Mouse (Mus musculus) forebrain, embryonic 15.5 days (tissue): ENCODE measurements around the gene Ttc6. TPM values are rescaled to one million over a fixed set of nuclear protein-coding genes. Genes with fewer than 3 reads are reported as not detected.

ENCODE experiments used
- ATAC-seq: fragments of 200-750 bp; cut with Nextera tagmentation; replicated peaks from 2 replicates; pipeline ENCODE4 v1.8.0; 2017; ENCODE audit warnings: mild to moderate bottlenecking, moderate TSS enrichment, moderate library complexity
- H3K27ac ChIP-seq: fragments of 300-500 bp; sonication (generic); replicated peaks from 2 replicates; pipeline ENCODE4 v1.5.1; 2015; ENCODE audit warnings: mild to moderate bottlenecking, inconsistent platforms
- H3K27me3 ChIP-seq: fragments of 300-500 bp; sonication (generic); 2 replicates; pipeline ENCODE4 v1.6.1; 2015; ENCODE audit warnings: inconsistent platforms
- H3K36me3 ChIP-seq: fragments of 300-500 bp; sonication (generic); 2 replicates; pipeline ENCODE4 v1.6.1; 2015; ENCODE audit warnings: mild to moderate bottlenecking, inconsistent platforms
- H3K4me1 ChIP-seq: fragments of 300-500 bp; sonication (generic); 2 replicates; pipeline ENCODE4 v1.6.1; 2015; ENCODE audit warnings: inconsistent platforms
- H3K4me2 ChIP-seq: fragments of 300-500 bp; sonication (generic); replicated peaks from 2 replicates; pipeline ENCODE4 v1.6.1; 2015; ENCODE audit warnings: mild to moderate bottlenecking, inconsistent platforms
- H3K4me3 ChIP-seq: fragments of 300-500 bp; sonication (generic); 2 replicates; pipeline ENCODE4 v1.5.1; 2015; ENCODE audit warnings: mild to moderate bottlenecking, inconsistent platforms
- H3K9ac ChIP-seq: fragments of 300-500 bp; sonication (generic); replicated peaks from 2 replicates; pipeline ENCODE4 v1.6.1; 2015; ENCODE audit warnings: mild to moderate bottlenecking, inconsistent platforms
- H3K9me3 ChIP-seq: fragments of 300-500 bp; sonication (generic); 2 replicates; pipeline ENCODE4 v1.6.1; 2016; ENCODE audit warnings: inconsistent platforms
- WGBS: fragments of 180-500 bp; shearing (Covaris S2); methylation state at CpG from one replicate; pipeline ENCODE4 v1.1.7; 2015; ENCODE audit warnings: mixed read lengths; 5-methylcytosine and 5-hydroxymethylcytosine counted together
- polyA plus RNA-seq: library from polyadenylated mRNA; unstranded; fragments of >200 nt; fragmentation: Nextera tagmentation; extraction: Ambion mirVana; gene quantifications from 2 replicates; pipeline ENCODE4 v1.2.1, GENCODE M21; 2015

Gene Ttc6
- polyA plus RNA-seq, 1 experiment from 2014 or later = 0.11 TPM

DNA sequence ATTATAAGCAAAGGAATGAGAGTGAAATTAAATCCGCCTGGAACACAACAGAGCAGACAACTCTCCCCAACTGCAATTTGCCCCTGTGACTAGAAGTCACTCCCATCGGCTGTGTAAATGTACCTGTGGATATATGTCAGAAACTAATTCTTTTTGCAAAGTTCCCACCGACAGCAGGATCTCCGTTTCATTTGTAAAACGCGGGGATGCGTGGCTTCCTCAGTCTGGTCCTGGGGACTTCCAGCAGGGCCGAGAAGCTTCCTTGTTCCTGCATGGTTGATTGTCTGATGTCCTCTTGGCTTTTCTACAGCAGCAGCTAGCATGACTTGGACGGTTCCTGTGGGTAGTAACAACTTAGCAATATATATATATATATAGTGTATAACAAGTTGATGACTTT, 16.0 kb upstream of the Ttc6 start:
- 2% methylated on average over 9 of the region's 9 CpGs for WGBS
- H3K27me3 ChIP-seq = peaks cover 98% of the 10 kb centered on the region
- no peak overlapping the region for H3K4me2 ChIP-seq
- H3K4me3 ChIP-seq = no peak overlapping the region
- H3K9ac ChIP-seq = no peak overlapping the region
- H3K9me3 ChIP-seq = no peaks in the 10 kb centered on the region
- ATAC-seq = no peak
- no peaks in the 10 kb centered on the region for H3K36me3 ChIP-seq
- H3K27ac ChIP-seq = no peak overlapping the region
- peaks cover 30% of the 10 kb centered on the region for H3K4me1 ChIP-seq

DNA sequence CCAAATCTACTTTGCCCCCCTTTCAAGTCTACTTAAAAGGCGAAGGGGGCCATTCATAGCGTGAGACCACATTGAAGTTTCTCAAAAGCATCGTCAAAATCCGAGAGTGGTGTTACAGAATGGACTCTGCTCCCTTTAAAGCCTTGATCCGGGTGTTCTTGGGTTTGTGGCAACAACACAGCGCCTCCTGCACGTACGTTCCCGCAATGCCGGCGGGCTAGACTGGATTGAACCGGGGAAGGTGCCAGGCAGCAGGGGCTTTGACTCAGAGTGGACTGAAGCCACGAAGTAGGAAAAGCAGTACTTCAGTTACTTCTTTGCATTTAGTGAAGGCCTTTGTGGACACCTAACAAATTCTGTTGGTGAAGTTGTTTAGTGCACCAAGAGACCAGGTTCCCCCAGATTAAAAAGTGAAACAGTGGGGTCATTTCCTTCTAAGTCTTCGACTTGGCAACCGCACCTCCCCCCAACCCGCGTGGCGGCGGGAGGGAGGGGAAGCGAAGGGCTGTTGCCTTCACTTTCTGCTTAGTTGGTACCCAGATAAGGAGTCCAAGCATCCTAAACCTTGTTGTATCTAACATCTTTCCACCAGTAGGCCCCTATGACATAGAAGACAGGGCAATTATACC, 15.4 kb upstream of the Ttc6 start:
- 1% methylated on average over 20 of the region's 20 CpGs for WGBS
- H3K4me3 ChIP-seq = no peak overlapping the region
- H3K4me2 ChIP-seq = no peak overlapping the region
- peaks cover 98% of the 10 kb centered on the region for H3K27me3 ChIP-seq
- H3K36me3 ChIP-seq = no peaks in the 10 kb centered on the region
- H3K4me1 ChIP-seq = peaks cover 26% of the 10 kb centered on the region
- no peaks in the 10 kb centered on the region for H3K9me3 ChIP-seq
- no peak overlapping the region for H3K27ac ChIP-seq
- ATAC-seq = no peak
- no peak overlapping the region for H3K9ac ChIP-seq

DNA sequence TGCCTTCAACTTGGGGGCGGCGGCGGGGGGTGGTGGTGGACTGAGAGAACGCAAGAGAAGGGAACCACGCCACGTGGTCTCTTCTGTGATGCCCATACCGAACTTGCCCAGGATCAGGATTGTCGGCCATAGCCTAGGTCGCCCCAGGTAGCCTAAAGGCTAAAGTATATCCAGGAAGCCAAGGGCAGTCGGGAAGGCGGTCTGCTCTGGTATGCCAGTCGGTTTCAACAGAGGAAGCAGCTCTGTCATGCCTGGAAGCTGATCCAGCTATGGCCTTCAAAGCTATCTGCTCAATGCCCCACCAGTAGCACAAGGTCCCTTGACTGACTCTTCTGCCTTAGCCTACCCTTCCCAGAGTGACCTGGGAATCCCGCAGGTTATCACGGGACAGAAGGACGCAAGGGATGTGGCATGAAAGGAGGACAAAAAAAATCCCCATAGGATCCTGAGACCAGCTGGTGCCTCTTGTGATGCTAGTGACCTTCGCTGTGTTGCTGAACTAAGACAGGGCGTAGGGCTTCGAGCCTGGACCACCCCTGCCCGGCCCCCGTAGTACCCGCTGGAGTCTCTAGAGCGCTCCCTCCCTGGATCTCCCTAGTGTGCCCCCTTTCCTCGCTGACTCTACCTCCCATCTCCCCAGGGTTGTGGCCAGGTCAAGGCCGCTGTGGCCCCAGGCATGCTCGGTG, 14.8 kb upstream of the Ttc6 start:
- Histone ChIP-seq H3K27me3 (peaks cover 98% of the 10 kb centered on the region), H3K36me3 (no peaks in the 10 kb centered on the region), H3K9ac (no peak overlapping the region), H3K9me3 (no peaks in the 10 kb centered on the region), H3K27ac (no peak overlapping the region), H3K4me2 (no peak overlapping the region), H3K4me1 (peaks cover 26% of the 10 kb centered on the region), H3K4me3 (no peak overlapping the region)
- no peak; the same call in 1 of the 2 replicates for ATAC-seq
- 2% methylated on average over 25 of the region's 25 CpGs for WGBS

DNA sequence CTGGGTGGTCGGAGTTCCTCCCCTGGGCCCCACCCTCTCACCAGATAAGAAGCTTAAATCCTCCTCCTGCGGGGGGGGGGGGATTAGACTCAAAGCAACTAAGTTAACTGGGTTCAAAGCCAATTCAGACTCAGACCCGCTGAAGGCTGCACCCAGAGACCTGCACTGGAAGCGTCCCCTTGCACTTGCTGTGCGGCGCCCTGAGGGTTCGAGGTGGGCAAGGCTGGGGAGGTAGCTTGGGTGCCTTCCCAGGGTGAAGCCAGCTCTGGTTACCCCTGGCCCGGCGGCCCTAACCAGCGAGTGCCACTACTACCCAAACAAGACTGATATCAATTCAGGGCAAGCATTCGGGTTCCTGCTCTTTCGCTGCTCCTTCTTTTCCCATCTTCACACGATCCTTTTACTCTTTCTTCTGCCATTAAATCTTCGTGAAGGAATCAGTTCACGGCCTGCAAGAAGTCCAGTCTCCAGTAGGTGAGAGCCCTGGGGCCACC, 14.2 kb upstream of the Ttc6 start:
- WGBS = under 1% methylated on average over 15 of the region's 15 CpGs
- Histone ChIP-seq H3K9ac (no peak overlapping the region), H3K27me3 (peaks cover 97% of the 10 kb centered on the region), H3K9me3 (no peaks in the 10 kb centered on the region), H3K4me1 (peaks cover 25% of the 10 kb centered on the region), H3K4me2 (no peak overlapping the region), H3K4me3 (no peak overlapping the region), H3K36me3 (no peaks in the 10 kb centered on the region), H3K27ac (no peak overlapping the region)
- ATAC-seq = no peak

DNA sequence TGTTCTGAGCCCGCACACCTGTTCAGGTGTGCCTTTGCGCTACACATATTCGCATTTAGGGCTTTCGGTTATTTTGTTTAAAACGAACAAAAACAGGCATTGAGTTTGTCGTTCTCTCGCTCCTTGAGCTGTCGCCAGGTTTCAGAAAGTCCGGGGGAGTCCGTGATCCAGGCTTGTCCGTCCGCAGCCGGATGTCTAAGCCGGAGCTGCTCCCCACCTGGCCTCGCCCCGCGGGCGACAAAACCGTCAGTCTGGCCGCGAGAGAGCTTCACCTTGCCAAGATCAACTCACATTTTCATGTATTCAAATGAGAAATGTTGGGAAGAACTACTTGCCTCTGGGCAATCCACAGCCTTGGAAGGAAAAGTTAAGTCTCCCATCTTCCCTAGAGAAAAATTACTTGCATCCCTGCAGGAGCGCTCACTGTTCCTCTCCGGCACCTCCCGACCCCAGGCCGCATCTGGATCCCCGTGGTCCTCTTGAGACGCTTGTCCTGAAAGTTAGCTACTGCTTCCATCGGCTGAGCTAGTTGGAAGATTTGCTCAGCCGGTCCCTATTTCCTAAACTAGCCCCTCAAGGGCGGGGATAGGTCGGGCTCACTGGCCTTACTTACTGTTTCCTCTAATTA, 13.6 kb upstream of the Ttc6 start:
- Histone ChIP-seq H3K27ac (no peak overlapping the region), H3K9me3 (no peaks in the 10 kb centered on the region), H3K4me1 (peaks cover 22% of the 10 kb centered on the region), H3K36me3 (no peaks in the 10 kb centered on the region), H3K9ac (no peak overlapping the region), H3K4me2 (no peak overlapping the region), H3K27me3 (peaks cover 99% of the 10 kb centered on the region), H3K4me3 (no peak overlapping the region)
- under 1% methylated on average over 31 of the region's 31 CpGs for WGBS
- no peak for ATAC-seq

DNA sequence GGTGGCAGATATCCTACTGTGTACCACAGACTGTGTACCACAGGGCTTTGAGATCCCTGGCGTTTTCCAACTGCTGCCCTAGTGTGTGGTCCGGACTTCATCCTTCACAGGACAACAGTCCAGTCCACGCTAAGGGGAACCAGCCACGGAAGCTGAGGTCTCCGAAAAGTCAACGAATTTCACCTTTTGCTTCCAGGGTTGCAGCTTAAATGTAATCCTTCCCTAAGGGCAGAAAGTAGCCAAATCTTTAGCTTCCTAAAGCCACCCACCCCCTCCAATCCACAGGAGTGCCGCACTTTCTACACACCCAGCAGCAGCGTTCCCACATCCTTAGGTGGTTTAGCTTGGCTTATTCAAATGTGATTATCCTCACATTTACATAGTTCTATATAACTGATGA, 13.0 kb upstream of the Ttc6 start:
- Histone ChIP-seq H3K36me3 (no peaks in the 10 kb centered on the region), H3K4me1 (peaks cover 16% of the 10 kb centered on the region), H3K9ac (no peak overlapping the region), H3K9me3 (no peaks in the 10 kb centered on the region), H3K27me3 (peaks cover 99% of the 10 kb centered on the region), H3K27ac (no peak overlapping the region), H3K4me3 (no peak overlapping the region), H3K4me2 (no peak overlapping the region)
- WGBS = 2% methylated on average over 8 of the region's 8 CpGs
- ATAC-seq = no peak

DNA sequence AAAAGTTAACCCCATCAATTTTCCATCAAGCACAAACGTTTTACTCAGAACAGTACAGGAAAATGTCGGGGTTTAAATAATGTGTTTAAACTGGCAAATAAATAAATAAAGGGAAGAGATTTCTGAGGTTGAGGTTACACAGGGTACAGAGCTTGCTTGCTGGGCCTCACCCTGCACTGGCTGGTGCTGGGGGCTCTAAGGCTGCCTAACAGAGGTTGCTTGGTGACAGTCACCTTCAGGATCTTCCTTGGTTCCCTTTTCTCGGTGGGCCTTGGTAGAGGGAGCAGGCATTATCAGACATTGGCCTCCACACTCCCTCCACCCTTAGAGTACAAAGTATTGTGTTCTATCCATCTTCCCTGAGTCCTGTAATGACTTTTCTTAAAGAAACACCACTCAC, 11.6 kb upstream of the Ttc6 start:
- H3K27me3 ChIP-seq = peaks cover 90% of the 10 kb centered on the region
- no peak overlapping the region for H3K4me2 ChIP-seq
- no peak overlapping the region for H3K9ac ChIP-seq
- no peak for ATAC-seq
- H3K27ac ChIP-seq = no peak overlapping the region
- no peak overlapping the region for H3K4me3 ChIP-seq
- WGBS = 6% methylated on average over 3 of the region's 3 CpGs
- H3K4me1 ChIP-seq = peaks cover 9% of the 10 kb centered on the region
- H3K9me3 ChIP-seq = no peaks in the 10 kb centered on the region
- no peaks in the 10 kb centered on the region for H3K36me3 ChIP-seq

DNA sequence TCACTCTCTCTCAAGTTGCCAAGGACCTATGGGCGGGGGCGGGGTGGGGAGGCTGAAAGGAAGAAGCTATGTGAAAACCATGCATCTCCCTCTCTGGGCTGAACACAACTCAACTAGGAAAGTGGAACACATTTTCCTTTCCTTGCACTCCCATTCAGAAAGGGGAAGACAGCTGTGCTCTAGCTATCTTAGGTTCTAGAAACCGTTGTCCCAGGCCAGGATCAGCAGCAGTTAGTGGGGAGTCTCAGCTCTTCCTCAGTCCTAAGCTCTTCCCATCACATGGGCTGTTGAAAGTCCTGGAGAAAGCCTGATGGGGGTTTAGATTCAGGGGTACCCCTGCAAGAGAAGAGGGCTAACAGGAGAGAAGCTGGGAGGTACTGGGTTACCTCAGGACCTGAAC, 9.8 kb upstream of the Ttc6 start:
- H3K4me3 ChIP-seq = no peak overlapping the region
- H3K4me1 ChIP-seq = peaks cover 7% of the 10 kb centered on the region
- H3K27me3 ChIP-seq = peaks cover 72% of the 10 kb centered on the region
- H3K36me3 ChIP-seq = no peaks in the 10 kb centered on the region
- no peak for ATAC-seq
- WGBS = 29% methylated on average over 3 of the region's 3 CpGs
- no peak overlapping the region for H3K9ac ChIP-seq
- no peak overlapping the region for H3K4me2 ChIP-seq
- H3K27ac ChIP-seq = no peak overlapping the region
- no peaks in the 10 kb centered on the region for H3K9me3 ChIP-seq

DNA sequence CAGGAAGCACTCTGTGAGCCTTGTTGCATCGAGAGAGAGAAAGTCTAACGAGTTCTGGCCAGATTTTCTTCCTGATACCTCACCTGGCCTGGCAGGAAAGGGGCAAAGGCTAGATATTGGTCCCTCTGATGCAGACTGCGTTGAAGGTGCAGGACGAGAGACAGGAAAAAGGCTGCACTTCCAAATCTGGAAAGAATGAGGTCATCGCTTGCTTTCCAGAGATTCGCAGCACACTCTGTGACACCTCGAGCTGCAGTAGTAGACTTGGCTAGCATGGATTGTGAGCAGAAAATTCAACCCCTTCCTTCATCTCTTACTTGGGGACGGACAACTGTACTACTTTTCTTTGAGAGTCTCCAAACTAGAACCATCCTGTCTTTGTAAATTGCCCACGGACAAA, 7.9 kb downstream of the Ttc6 start:
- WGBS = 34% methylated on average over 9 of the region's 9 CpGs
- H3K9ac ChIP-seq = no peak overlapping the region
- peaks cover 9% of the 10 kb centered on the region for H3K4me1 ChIP-seq
- no peak overlapping the region for H3K4me3 ChIP-seq
- peaks cover 26% of the 10 kb centered on the region for H3K27me3 ChIP-seq
- no peaks in the 10 kb centered on the region for H3K9me3 ChIP-seq
- no peak for ATAC-seq
- H3K27ac ChIP-seq = no peak overlapping the region
- H3K36me3 ChIP-seq = no peaks in the 10 kb centered on the region
- no peak overlapping the region for H3K4me2 ChIP-seq

DNA sequence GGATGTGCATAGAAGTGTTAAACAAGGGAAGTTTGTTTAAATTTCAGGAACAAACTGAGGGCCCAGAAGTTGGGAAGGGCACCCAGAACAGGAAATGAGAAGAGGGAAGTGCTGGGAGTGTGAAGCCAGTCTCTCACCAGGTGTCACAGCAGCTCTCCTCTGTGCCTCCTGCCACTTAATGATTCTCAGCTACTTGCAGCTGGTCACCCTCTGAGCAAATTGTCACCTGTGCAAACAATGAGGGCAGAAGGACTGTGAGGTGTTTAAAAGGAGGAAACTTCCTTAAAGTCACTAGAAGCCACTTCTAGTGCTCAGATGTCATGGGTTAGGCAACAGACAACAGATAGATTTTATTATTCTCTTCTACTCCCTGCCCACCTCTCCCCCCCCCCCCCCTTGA, 8.5 kb downstream of the Ttc6 start:
- H3K4me2 ChIP-seq = no peak overlapping the region
- no peak overlapping the region for H3K27ac ChIP-seq
- H3K4me1 ChIP-seq = peaks cover 9% of the 10 kb centered on the region
- no peaks in the 10 kb centered on the region for H3K9me3 ChIP-seq
- no peak overlapping the region for H3K4me3 ChIP-seq
- no peak overlapping the region for H3K9ac ChIP-seq
- peaks cover 26% of the 10 kb centered on the region for H3K27me3 ChIP-seq
- no peak for ATAC-seq
- H3K36me3 ChIP-seq = no peaks in the 10 kb centered on the region

DNA sequence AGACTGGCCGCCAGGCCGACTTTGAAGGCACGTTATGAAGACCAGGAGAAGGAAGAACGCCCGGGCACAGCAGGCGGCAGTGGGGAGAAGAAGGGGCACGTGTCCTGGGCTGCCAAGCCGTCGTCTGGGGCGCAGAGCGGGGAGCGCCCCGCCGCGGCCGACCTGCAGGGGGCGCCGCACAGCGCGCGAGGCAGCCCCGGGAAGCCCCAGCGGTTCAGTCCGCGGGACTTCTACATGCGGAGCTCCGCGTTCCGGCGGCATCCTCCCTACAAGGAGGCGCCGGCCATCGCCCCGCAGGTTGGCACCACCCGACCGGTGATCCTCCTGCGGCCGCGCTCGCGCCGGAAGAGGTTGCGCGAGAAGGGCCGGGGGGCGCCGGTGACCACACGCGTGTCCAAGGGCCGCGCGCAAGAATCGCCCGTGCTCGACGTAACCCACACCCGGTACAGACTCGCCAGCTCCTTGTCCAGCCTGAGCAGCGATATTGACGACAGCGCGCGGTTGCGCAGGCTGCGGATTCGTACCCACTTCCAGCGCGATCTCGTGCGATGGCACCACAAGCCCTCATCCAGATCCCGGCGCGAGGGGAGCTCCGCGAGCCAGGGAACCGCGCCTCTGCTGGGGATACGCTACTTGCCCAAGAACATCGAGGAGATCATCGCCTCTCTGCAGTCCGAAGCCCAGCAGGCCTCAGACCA, 12.2 kb downstream of the Ttc6 start:
- Histone ChIP-seq H3K27ac (no peak overlapping the region), H3K27me3 (peaks cover 26% of the 10 kb centered on the region), H3K4me3 (peak overlapping the region; percentile 63), H3K9me3 (no peaks in the 10 kb centered on the region), H3K9ac (peak overlapping the region; percentile 55), H3K4me2 (peak overlapping the region; percentile 93), H3K36me3 (no peaks in the 10 kb centered on the region), H3K4me1 (peaks cover 9% of the 10 kb centered on the region)
- ATAC-seq = peak; percentile 95
- 1% methylated on average over 81 of the region's 81 CpGs for WGBS

DNA sequence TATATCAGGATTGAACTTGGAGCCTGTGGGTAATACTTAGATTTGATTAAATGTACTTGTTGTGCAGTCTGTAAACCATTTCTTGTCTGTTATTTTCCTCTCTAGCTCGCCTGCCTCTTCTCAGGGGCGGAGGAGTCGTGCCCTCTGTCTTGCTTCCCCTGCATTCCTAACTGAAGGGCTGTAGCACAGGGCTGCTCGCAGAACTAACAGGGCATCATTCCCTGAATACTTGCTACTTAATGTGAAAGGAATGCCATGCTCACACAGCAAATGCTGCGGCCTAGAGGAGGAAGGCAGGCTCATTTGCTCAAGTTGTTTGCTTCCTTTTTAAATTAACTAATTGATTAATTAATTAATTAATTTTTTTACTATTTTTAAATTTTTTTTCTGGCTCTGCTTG, 43.7 kb downstream of the Ttc6 start:
- 66% methylated on average over 5 of the region's 5 CpGs for WGBS
- Histone ChIP-seq H3K9ac (no peak overlapping the region), H3K4me3 (no peak overlapping the region), H3K4me1 (no peaks in the 10 kb centered on the region), H3K9me3 (no peaks in the 10 kb centered on the region), H3K27ac (no peak overlapping the region), H3K4me2 (no peak overlapping the region), H3K27me3 (no peaks in the 10 kb centered on the region), H3K36me3 (no peaks in the 10 kb centered on the region)
- no peak for ATAC-seq
